ENCODE assay signal across 23 mouse cellular contexts in the genomic region with DNA sequence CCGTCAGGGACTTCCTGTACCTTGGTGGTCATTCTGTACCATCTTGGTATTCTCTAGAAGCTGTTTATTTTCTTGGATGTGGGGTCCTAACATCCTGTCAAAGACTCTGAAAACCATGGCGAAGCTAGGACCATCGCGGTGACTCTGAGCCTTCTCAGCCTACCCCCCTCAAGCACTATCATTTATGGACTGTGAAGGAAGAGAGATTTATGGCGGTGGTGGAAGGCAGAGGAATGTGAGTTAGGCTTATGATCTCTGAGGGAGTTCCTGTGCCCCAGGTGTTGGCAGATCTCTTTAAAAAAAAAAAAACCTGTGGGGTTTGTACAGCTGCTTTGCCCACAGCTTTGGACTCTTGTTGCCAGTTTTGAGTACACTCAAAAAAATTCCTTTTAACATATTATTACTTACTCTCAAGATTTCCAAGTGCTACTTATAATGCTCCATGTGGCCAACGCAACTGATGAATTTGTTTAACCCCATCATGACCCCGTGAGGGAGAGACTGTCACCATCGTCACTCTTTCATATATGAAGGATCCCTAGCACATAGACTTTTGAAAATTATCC.
DNase-seq lines count a peak whose midpoint lies in the region; ATAC-seq and TF ChIP-seq lines count a peak whose summit lies in the region.
"Had no signal": no experiment of that assay in that cellular context is flagged by ENCODE, and none has a peak within 500 bp of the region (broad histone marks: within the 10 kb centered on the region; RNA-seq: fewer than 3 reads in every experiment).

No protein-coding gene starts in this region.

- peak; percentile 29 for DNase-seq in heart, adult 11 months
- no peak for DNase-seq in lung, adult 2 months
- peak; percentile 42 for DNase-seq in lung, postnatal 36 days
- DNase-seq in spleen, postnatal 36 days (ENCODE audit: low spot score in 2 of 2), result no peak
- no peak for DNase-seq in urinary bladder, postnatal 10 days (ENCODE audit: low spot score)
- DNase-seq: adrenal gland, postnatal 14 days; cerebellum, adult 9-11 months; gastrocnemius, postnatal 25 days; heart, adult 2 months; kidney, adult 8-10 months; thymus, postnatal 14 days had no signal

- no peaks in the 10 kb centered on the region for H3K4me1 ChIP-seq in heart, embryonic 12.5 days (replicated peaks)
- H3K4me1 ChIP-seq in lung, embryonic 15.5 days, result no peaks in the 10 kb centered on the region; the same call in 1 of the 2 replicates
- H3K4me1 ChIP-seq in lung, adult 2 months (ENCODE audit: control insufficient read depth, insufficient read depth, low read length), result no peaks in the 10 kb centered on the region; the same call in 1 of the 2 replicates
- peaks cover 21% of the 10 kb centered on the region for H3K4me1 ChIP-seq in limb, embryonic 12.5 days (replicated peaks)
- H3K4me1 ChIP-seq: hindbrain, embryonic 13.5 days; liver, embryonic 12.5 days; midbrain, embryonic 15.5 days; neural tube, embryonic 13.5 days had no signal

- H3K9me3 ChIP-seq in heart, embryonic 12.5 days (replicated peaks), result 0 out of 2 replicates have a peak, but pooled peaks cover 3% of the 10 kb centered on the region
- no peaks in the 10 kb centered on the region for H3K9me3 ChIP-seq in lung, embryonic 15.5 days
- no peaks in the 10 kb centered on the region for H3K9me3 ChIP-seq in limb, embryonic 12.5 days
- H3K9me3 ChIP-seq: embryonic facial prominence, embryonic 13.5 days; hindbrain, embryonic 13.5 days; liver, embryonic 12.5 days; midbrain, embryonic 15.5 days; neural tube, embryonic 13.5 days had no signal

- TF ChIP-seq CTCF in lung, adult 2 months (IDR thresholded peaks at IDR 0.05; ENCODE audit: insufficient read depth, low read length), result no peak

- no peak for ATAC-seq in heart, embryonic 12.5 days (ENCODE audit: insufficient number of reproducible peaks, low FRiP score)
- ATAC-seq in lung, embryonic 15.5 days (ENCODE audit: borderline replicate concordance, extremely low read depth, low FRiP score, low TSS enrichment), result peak; percentile 75; the same call in 1 of the 2 replicates
- peak; percentile 73; the same call in 1 of the 2 replicates for ATAC-seq in limb, embryonic 12.5 days (ENCODE audit: insufficient number of reproducible peaks, insufficient read depth, low FRiP score, low TSS enrichment, low read depth)
- ATAC-seq: CD4-positive, CD25-positive, alpha-beta regulatory T cell, adult 4 months; forebrain, embryonic 16.5 days; liver, embryonic 12.5 days; midbrain, embryonic 15.5 days had no signal

- no peaks in the 10 kb centered on the region for H3K36me3 ChIP-seq in heart, embryonic 12.5 days
- no peaks in the 10 kb centered on the region for H3K36me3 ChIP-seq in lung, embryonic 15.5 days
- H3K36me3 ChIP-seq in limb, embryonic 12.5 days, result no peaks in the 10 kb centered on the region
- H3K36me3 ChIP-seq: embryonic facial prominence, embryonic 13.5 days; hindbrain, embryonic 13.5 days; liver, embryonic 12.5 days; midbrain, embryonic 15.5 days; neural tube, embryonic 13.5 days had no signal

- no peaks in the 10 kb centered on the region for H3K27me3 ChIP-seq in heart, embryonic 12.5 days (replicated peaks)
- no peaks in the 10 kb centered on the region for H3K27me3 ChIP-seq in lung, embryonic 15.5 days
- H3K27me3 ChIP-seq in limb, embryonic 12.5 days, result no peaks in the 10 kb centered on the region
- H3K27me3 ChIP-seq: embryonic facial prominence, embryonic 13.5 days; hindbrain, embryonic 13.5 days; liver, embryonic 12.5 days; midbrain, embryonic 15.5 days; neural tube, embryonic 13.5 days had no signal

- no peak overlapping the region for H3K4me2 ChIP-seq in heart, embryonic 12.5 days
- no peak overlapping the region for H3K4me2 ChIP-seq in lung, embryonic 15.5 days
- no peak overlapping the region for H3K4me2 ChIP-seq in limb, embryonic 12.5 days
- H3K4me2 ChIP-seq: embryonic facial prominence, embryonic 13.5 days; hindbrain, embryonic 13.5 days; liver, embryonic 12.5 days; midbrain, embryonic 15.5 days; neural tube, embryonic 13.5 days had no signal

- no peak for TF ChIP-seq POLR2A in lung, adult 2 months (IDR thresholded peaks at IDR 0.05; ENCODE audit: borderline replicate concordance, extremely low read depth, low read depth, low read length)

- H3K4me3 ChIP-seq in heart, embryonic 12.5 days, result no peak overlapping the region
- no peak overlapping the region for H3K4me3 ChIP-seq in lung, embryonic 15.5 days
- no peak overlapping the region for H3K4me3 ChIP-seq in lung, adult 2 months (replicated peaks; ENCODE audit: extremely low read depth, low read depth, low read length)
- no peak overlapping the region for H3K4me3 ChIP-seq in limb, embryonic 12.5 days (replicated peaks)
- H3K4me3 ChIP-seq: embryonic facial prominence, embryonic 13.5 days; erythroblast, embryonic 14.5 days; heart, adult 2 months; hindbrain, embryonic 13.5 days; left cerebral cortex, adult 2 months; liver, embryonic 12.5 days; midbrain, embryonic 15.5 days; neural tube, embryonic 13.5 days had no signal

- no peak overlapping the region for H3K27ac ChIP-seq in heart, embryonic 12.5 days (ENCODE audit: poor library complexity, severe bottlenecking)
- H3K27ac ChIP-seq in lung, embryonic 15.5 days, result peak overlapping the region; percentile 73
- no peak overlapping the region for H3K27ac ChIP-seq in limb, embryonic 12.5 days
- H3K27ac ChIP-seq: embryonic facial prominence, embryonic 13.5 days; heart, adult 2 months; hindbrain, embryonic 13.5 days; left cerebral cortex, adult 2 months; liver, embryonic 12.5 days; midbrain, embryonic 15.5 days; neural tube, embryonic 13.5 days had no signal

- no peak overlapping the region for H3K9ac ChIP-seq in heart, embryonic 12.5 days
- no peak overlapping the region for H3K9ac ChIP-seq in lung, embryonic 15.5 days
- no peak overlapping the region for H3K9ac ChIP-seq in limb, embryonic 12.5 days (replicated peaks)
- H3K9ac ChIP-seq: embryonic facial prominence, embryonic 13.5 days; hindbrain, embryonic 13.5 days; liver, embryonic 12.5 days; midbrain, embryonic 15.5 days; neural tube, embryonic 13.5 days had no signal

- 70% methylated on average over 8 of the region's 8 CpGs for WGBS in heart, embryonic 12.5 days
- WGBS in lung, embryonic 15.5 days, result 27% methylated on average over 8 of the region's 8 CpGs
- 29% methylated on average over 8 of the region's 8 CpGs for WGBS in lung, adult 2 months
- WGBS in limb, embryonic 12.5 days, result 33% methylated on average over 8 of the region's 8 CpGs

Comparison
In these comparisons a context has a peak if more than half of its experiments do, and no peak if none do; other contexts are left out.
1. DNase-seq: peak in heart, adult 11 months (single experiment) and lung, postnatal 36 days (single experiment); none in lung, adult 2 months (single experiment), spleen, postnatal 36 days (0 of 2) and urinary bladder, postnatal 10 days (single experiment).